Mouse (Mus musculus): ENCODE results near the gene Gm3183. TPM values are rescaled to one million over a fixed set of nuclear protein-coding genes. Genes with fewer than 3 reads are reported as not detected.
"Not testable (repeated sequence)": the region's sequence is repeated elsewhere in the genome, so short reads cannot be mapped to it uniquely, and the experiment has no call there.

Gene Gm3183
- polyA plus RNA-seq (2015; fragmentation: Nextera tagmentation; extraction: Ambion mirVana): not detected in 2 replicates

GRCm38 (mm10) chr5:94865136-94865535 lies at the start of gene Gm3183:
Gene Gm3183, plus strand, starts transcription at chr5:94865436.
- not testable (repeated sequence) for H3K4me2 ChIP-seq (replicated peaks; ENCODE audit: low read depth, low read length); H3K4me3 ChIP-seq (ENCODE audit: low read length); H3K27me3 ChIP-seq (ENCODE audit: insufficient read depth, low read length); H3K36me3 ChIP-seq (ENCODE audit: insufficient read depth, low read length); ATAC-seq (ENCODE audit: low FRiP score, low TSS enrichment); H3K4me1 ChIP-seq (ENCODE audit: insufficient read depth, low read length); H3K9ac ChIP-seq (replicated peaks; ENCODE audit: low read length); H3K27ac ChIP-seq (ENCODE audit: low read length); H3K9me3 ChIP-seq (ENCODE audit: low read length)
- no CpG with 5 or more reads among the region's 1 CpGs for WGBS

Other genes starting within 250 kb of the Gm3183 start
- gene Gm3147, start 249.1 kb upstream of the Gm3183 start, polyA plus RNA-seq (2015; fragmentation: Nextera tagmentation; extraction: Ambion mirVana): not detected in 2 replicates
- not detected in 2 replicates for gene Gm6509, start 241.5 kb upstream of the Gm3183 start, polyA plus RNA-seq (2015; fragmentation: Nextera tagmentation; extraction: Ambion mirVana)
- not detected in 2 replicates for gene Gm6205, start 217.1 kb upstream of the Gm3183 start, polyA plus RNA-seq (2015; fragmentation: Nextera tagmentation; extraction: Ambion mirVana)
- not detected in 2 replicates for gene Gm6367, start 123.2 kb downstream of the Gm3183 start, polyA plus RNA-seq (2015; fragmentation: Nextera tagmentation; extraction: Ambion mirVana)
- not detected in 2 replicates for gene Gm7942, start 241.5 kb downstream of the Gm3183 start, polyA plus RNA-seq (2015; fragmentation: Nextera tagmentation; extraction: Ambion mirVana)

All from kidney, embryonic 16.5 days (tissue).